1 mouse cellular context compared by ENCODE assay signal in the genomic region with DNA sequence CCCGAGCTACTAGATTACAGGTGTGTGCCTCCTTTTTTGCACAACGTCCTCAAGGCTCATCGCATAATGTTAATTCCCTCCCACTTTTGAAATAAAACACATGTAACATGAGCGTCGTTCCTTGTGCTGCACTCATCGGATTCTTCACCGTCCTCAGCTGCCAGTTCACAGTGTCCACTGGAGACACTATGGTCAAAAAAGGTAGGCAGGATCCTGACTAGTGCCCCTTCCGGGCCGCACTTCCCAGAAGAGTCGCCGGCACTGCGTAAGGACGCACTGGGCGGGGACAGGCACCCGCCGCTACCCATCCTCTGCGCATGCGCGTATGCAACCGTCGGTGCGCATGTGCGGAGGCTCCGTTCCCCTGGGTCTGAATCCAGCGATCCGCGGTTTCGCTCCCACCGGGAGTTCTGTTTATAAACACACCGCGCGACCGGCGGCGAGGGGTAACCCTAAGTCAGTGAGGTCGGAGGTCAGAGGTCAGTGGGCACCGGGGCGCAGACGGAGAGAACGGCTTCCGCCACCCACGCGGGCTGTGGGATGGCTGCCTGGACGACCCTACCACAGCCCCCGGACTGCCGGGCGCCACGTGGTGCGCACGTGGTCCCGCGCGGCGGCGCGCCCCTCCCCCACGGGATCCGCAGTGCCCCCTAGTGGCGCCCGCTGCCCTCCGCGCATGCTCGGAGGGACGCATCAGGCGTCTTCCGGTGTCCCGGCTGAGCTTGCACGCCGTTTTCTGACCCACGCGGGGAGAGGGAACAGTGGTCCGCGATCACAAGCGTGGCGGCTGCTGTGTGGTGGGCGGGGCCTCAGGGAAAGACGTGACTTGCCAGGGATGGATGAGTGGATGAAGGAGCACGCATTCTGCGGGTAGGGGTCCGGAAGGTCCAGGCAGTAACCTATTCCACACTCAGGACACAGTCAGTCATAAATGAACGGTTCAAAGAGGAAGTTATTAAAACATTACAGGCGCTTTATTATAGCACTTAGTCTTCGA.
TF ChIP-seq lines count a peak whose summit lies in the region.

No protein-coding gene starts in this region.

TF ChIP-seq in myocyte, 11 proteins besides CTCF, POLR2A, EP300 and RAD21 (continued from another document):
- TF ChIP-seq POLR2AphosphoS2 (IDR thresholded peaks at IDR 0.05; ENCODE audit: insufficient read length, low read depth): peak; percentile 86
- TF ChIP-seq CEBPB (IDR thresholded peaks at IDR 0.05; ENCODE audit: insufficient read depth, poor library complexity, severe bottlenecking): no peak
- TF ChIP-seq MYOD1 (IDR thresholded peaks at IDR 0.05; ENCODE audit: control insufficient read depth in 1 of 3, insufficient read length in 2 of 3, low read depth in 2 of 3): peak in 1 of 3 experiments; percentile 34
- TF ChIP-seq TCF3 (IDR thresholded peaks at IDR 0.05; ENCODE audit: insufficient read length, low read depth): peak; percentile 25
- TF ChIP-seq MYOG (IDR thresholded peaks at IDR 0.05; ENCODE audit: control insufficient read depth in 1 of 3, insufficient read depth in 1 of 3, insufficient read length in 2 of 3, low read depth in 2 of 3): peak in 2 of 3 experiments; percentile 37 to 49
TF ChIP-seq in myocyte: peak in this region for 7.
